Mouse (Mus musculus) CH12.LX (cell line): ENCODE measurements around the gene Rd3l. TPM values are rescaled to one million over a fixed set of nuclear protein-coding genes. Genes with fewer than 3 reads are reported as not detected.

ENCODE experiments used
- DNase-seq: peaks from one replicate; pipeline ENCODE4 v3.0.0-alpha.2; 2013; ENCODE audit errors: extremely low read depth
- H3K27ac ChIP-seq: 2 replicates; pipeline ENCODE4 v1.5.1; 2012; ENCODE audit warnings: low read depth, mild to moderate bottlenecking, control low read depth, moderate library complexity; ENCODE audit not compliant: insufficient read depth
- H3K27me3 ChIP-seq: replicated peaks from 2 replicates; pipeline ENCODE3; 2012; ENCODE audit warnings: inconsistent platforms
- H3K36me3 ChIP-seq, 2 experiments: replicated peaks in 1 of 2; 2 replicates each; pipeline versions ENCODE3 to v1.6.1; 2012; ENCODE audit warnings: inconsistent platforms in 1 of 2, low read length in 1 of 2, mild to moderate bottlenecking in 1 of 2, mixed read lengths in 1 of 2, moderate library complexity in 1 of 2; ENCODE audit not compliant: control insufficient read depth in 1 of 2, insufficient read depth in 1 of 2
- H3K4me1 ChIP-seq, 2 experiments: 2 replicates each; pipeline ENCODE4 v1.6.1; 2012; ENCODE audit warnings: inconsistent platforms in 1 of 2, moderate library complexity in 1 of 2; ENCODE audit not compliant: insufficient read depth in 2 of 2, control insufficient read depth in 1 of 2
- H3K4me2 ChIP-seq: 2 replicates; pipeline ENCODE4 v1.6.1; 2012; ENCODE audit warnings: low read depth, mild to moderate bottlenecking, control low read depth; ENCODE audit not compliant: poor library complexity, insufficient read depth, severe bottlenecking
- H3K4me3 ChIP-seq, 3 experiments: fragments of 150-350 bp in 1 of 3; sonication (generic) in 1 of 3; replicated peaks in 1 of 3; 2 replicates each; pipeline versions ENCODE3 to v1.5.1; 2011 to 2012; ENCODE audit warnings: low read depth in 2 of 3, low read length in 2 of 3, mild to moderate bottlenecking in 2 of 3, moderate library complexity in 2 of 3, control low read depth in 1 of 3, improper control_type of control experiment in 1 of 3, inconsistent platforms in 1 of 3, mixed read lengths in 1 of 3; ENCODE audit not compliant: poor library complexity in 1 of 3
- H3K79me2 ChIP-seq: replicated peaks from 2 replicates; pipeline ENCODE4 v1.6.1; 2012; ENCODE audit warnings: mild to moderate bottlenecking, moderate library complexity; ENCODE audit not compliant: control insufficient read depth, poor library complexity, insufficient read depth, severe bottlenecking; ENCODE audit errors: extremely low read depth
- H3K9ac ChIP-seq: 2 replicates; pipeline ENCODE4 v1.6.1; 2012; ENCODE audit warnings: low read depth, mild to moderate bottlenecking, control low read depth, moderate library complexity; ENCODE audit not compliant: insufficient read depth
- H3K9me3 ChIP-seq: replicated peaks from 2 replicates; pipeline ENCODE3; 2012; ENCODE audit warnings: low read length, inconsistent platforms, mixed read lengths
- CTCF ChIP-seq, 2 experiments: IDR thresholded peaks in 1 of 2; conservative IDR thresholded peaks in 1 of 2; 2 replicates each; pipeline ENCODE4 v1.5.1; 2011 to 2012; ENCODE audit warnings: low read depth in 2 of 2, low read length in 2 of 2, improper control_type of control experiment in 1 of 2, inconsistent platforms in 1 of 2, mild to moderate bottlenecking in 1 of 2, moderate library complexity in 1 of 2
- E2F4 ChIP-seq: IDR thresholded peaks from 2 replicates; pipeline ENCODE4 v1.6.1; 2011; ENCODE audit warnings: low read depth, low read length, improper control_type of control experiment; ENCODE audit not compliant: insufficient replicate concordance
- ELF1 ChIP-seq: IDR thresholded peaks from 2 replicates; pipeline ENCODE4 v1.6.1; 2014; ENCODE audit warnings: low read depth, mild to moderate bottlenecking, inconsistent platforms, low read length, improper control_type of control experiment
- EP300 ChIP-seq: IDR thresholded peaks from 2 replicates; pipeline ENCODE4 v1.6.1; 2011; ENCODE audit warnings: low read length, improper control_type of control experiment
- HCFC1 ChIP-seq: IDR thresholded peaks from 2 replicates; pipeline ENCODE4 v1.6.1; 2012; ENCODE audit warnings: low read depth, mild to moderate bottlenecking, inconsistent platforms, low read length, improper control_type of control experiment
- JUN ChIP-seq: IDR thresholded peaks from 2 replicates; pipeline ENCODE4 v1.6.1; 2011; ENCODE audit warnings: low read depth, mild to moderate bottlenecking, low read length, improper control_type of control experiment, moderate library complexity; ENCODE audit not compliant: insufficient read depth
- JUND ChIP-seq: conservative IDR thresholded peaks from 2 replicates; pipeline ENCODE4 v1.6.1; 2011; ENCODE audit warnings: low read depth, low read length, improper control_type of control experiment
- MEF2A ChIP-seq: IDR thresholded peaks from 2 replicates; pipeline ENCODE4 v1.6.1; 2014; ENCODE audit warnings: low read depth, mild to moderate bottlenecking, inconsistent platforms, low read length, improper control_type of control experiment, borderline replicate concordance
- MXI1 ChIP-seq: IDR thresholded peaks from 2 replicates; pipeline ENCODE4 v1.6.1; 2011; ENCODE audit warnings: mild to moderate bottlenecking, low read depth, low read length, improper control_type of control experiment
- MYC ChIP-seq: IDR thresholded peaks from 2 replicates; pipeline ENCODE4 v1.6.1; 2011; ENCODE audit warnings: low read depth, mild to moderate bottlenecking, improper control_type of control experiment, low read length
- POLR2AphosphoS2 ChIP-seq: IDR thresholded peaks from 2 replicates; pipeline ENCODE4 v1.6.1; 2011; ENCODE audit warnings: low read depth, low read length, improper control_type of control experiment
- TCF12 ChIP-seq: IDR thresholded peaks from 2 replicates; pipeline ENCODE4 v1.6.1; 2014; ENCODE audit warnings: low read depth, mild to moderate bottlenecking, inconsistent platforms, low read length, improper control_type of control experiment
- UBTF ChIP-seq: IDR thresholded peaks from 2 replicates; pipeline ENCODE4 v1.6.1; 2012; ENCODE audit warnings: low read depth, mild to moderate bottlenecking, inconsistent platforms, low read length, improper control_type of control experiment, moderate library complexity
- USF1 ChIP-seq: IDR thresholded peaks from 2 replicates; pipeline ENCODE4 v1.6.1; 2014; ENCODE audit warnings: low read depth, mild to moderate bottlenecking, inconsistent platforms, low read length, improper control_type of control experiment
- ZC3H11A ChIP-seq: IDR thresholded peaks from 2 replicates; pipeline ENCODE4 v1.6.1; 2012; ENCODE audit warnings: low read depth, mild to moderate bottlenecking, inconsistent platforms, low read length, improper control_type of control experiment
- ZKSCAN1 ChIP-seq: IDR thresholded peaks from 2 replicates; pipeline ENCODE4 v1.6.1; 2012; ENCODE audit warnings: low read depth, inconsistent platforms, low read length, improper control_type of control experiment, borderline replicate concordance
- ZNF384 ChIP-seq: IDR thresholded peaks from 2 replicates; pipeline ENCODE4 v1.6.1; 2012; ENCODE audit warnings: low read depth, low read length, improper control_type of control experiment, inconsistent platforms
- dilution Hi-C: fragments of 300-500 bp; cut with MboI; formaldehyde crosslinking; loops from 2 replicates; pipeline ENCODE4 v1.14.3; 2020; ENCODE audit warnings: low sequenced_read_pairs; ENCODE audit not compliant: extremely low pct_unique_long_range_greater_than_20kb, extremely low pct_ligation_motif_present
- in situ Hi-C: fragments of 300-500 bp; cut with MboI; formaldehyde crosslinking; loops from 3 replicates; pipeline ENCODE4 v1.14.3; 2019; ENCODE audit warnings: low sequenced_read_pairs, low pct_ligation_motif_present, low pct_unique_long_range_greater_than_20kb, mixed read lengths
- polyA plus RNA-seq: library from polyadenylated mRNA; unstranded; fragments of >175 nt; gene quantifications from 2 replicates; pipeline ENCODE4 v1.2.1, GENCODE M21; 2012; ENCODE audit warnings: low read depth; ENCODE audit not compliant: insufficient read length
- total RNA-seq, 2 experiments: library from RNA; depleted of rRNA; stranded (reverse); fragments of 300-350 nt in 1 of 2; fragments of >200 nt in 1 of 2; gene quantifications; 2 replicates each; pipeline ENCODE4 v1.2.3; 2012 to 2014

Rd3l gene
- total and polyA plus RNA-seq, 3 experiments = not detected

GRCm38 (mm10) chr12:111986756-111987155, 5.6 kb upstream of the Rd3l start:
- TF ChIP-seq E2F4 (no peak), MYC (no peak), CTCF (conservative IDR thresholded peaks at IDR 0.05 in 1 of 2, IDR thresholded peaks at IDR 0.05 in 1 of 2; ENCODE audit: low read depth in 2 of 2, low read length in 2 of 2) (no peak), UBTF (no peak), ZC3H11A (no peak)
- Histone ChIP-seq H3K9ac (no peak overlapping the region), H3K79me2 (no peaks in the 10 kb centered on the region), H3K4me1 (peaks cover 2 to 11% of the 10 kb centered on the region in 2 experiments; a peak in 2 of 4 replicates), H3K4me2 (no peak overlapping the region), H3K36me3 (no peaks in the 10 kb centered on the region), H3K9me3 (no peaks in the 10 kb centered on the region), H3K27ac (no peak overlapping the region), H3K4me3 (no peak overlapping the region), H3K27me3 (peaks cover 43% of the 10 kb centered on the region)
- dilution Hi-C loops (no loop called here), in situ Hi-C loops (no loop called here)
- DNase-seq = no peak

GRCm38 (mm10) chr12:111983165-111983564, 2.0 kb upstream of the Rd3l start:
- no peak overlapping the region for H3K27ac ChIP-seq
- H3K27me3 ChIP-seq = peaks cover 31% of the 10 kb centered on the region
- peaks cover 5 to 12% of the 10 kb centered on the region in 2 experiments; a peak in 3 of 4 replicates for H3K4me1 ChIP-seq
- no peaks in the 10 kb centered on the region for H3K79me2 ChIP-seq
- in situ Hi-C loops = no loop called here
- H3K9me3 ChIP-seq = no peaks in the 10 kb centered on the region
- DNase-seq = no peak
- H3K9ac ChIP-seq = no peak overlapping the region
- H3K36me3 ChIP-seq = no peaks in the 10 kb centered on the region
- H3K4me3 ChIP-seq = no peak overlapping the region
- TF ChIP-seq JUN (no peak), ZNF384 (no peak), ZKSCAN1 (no peak), HCFC1 (no peak), MEF2A (no peak), JUND (no peak), TCF12 (no peak), EP300 (no peak), UBTF (no peak), POLR2AphosphoS2 (no peak), MXI1 (no peak), USF1 (no peak), ELF1 (no peak), MYC (no peak)
- no peak overlapping the region for H3K4me2 ChIP-seq
- dilution Hi-C loops = no loop called here
